Mouse (Mus musculus): Measurements from ENCODE around the gene Krt4. TPM values are rescaled to one million over a fixed set of nuclear protein-coding genes. Genes with fewer than 3 reads are reported as not detected.

Gene Krt4
- polyA plus RNA-seq (2012; rRNA removed; ENCODE audit: low replicate concordance), result 0.57 and 1.0 TPM in 2 replicates

DNA sequence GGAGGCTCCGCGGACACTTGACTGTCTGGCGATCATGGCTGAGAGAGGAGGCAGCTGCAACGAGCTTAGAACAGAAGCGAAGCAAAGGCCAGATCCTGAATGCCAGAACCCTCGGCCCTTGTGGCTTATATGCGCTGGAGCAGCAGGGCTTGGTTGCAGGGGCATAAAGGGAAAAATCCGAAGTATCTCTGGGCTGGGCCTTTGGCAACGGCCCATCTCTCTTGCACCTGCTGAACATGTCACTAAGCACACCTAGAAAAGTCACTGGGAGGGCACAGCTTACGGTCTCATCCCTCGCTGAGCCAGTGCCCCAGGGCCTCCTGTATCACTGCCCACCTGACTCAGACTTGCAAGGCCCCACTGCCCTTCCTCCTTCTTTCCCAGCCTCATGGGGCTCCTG is at the start of gene Krt4:
TSS of gene Krt4 (minus strand) at position 101 of the 400 bp plus-strand sequence.

GRCm38 (mm10) chr15:101954187-101954586 is 29.7 kb upstream of the Krt4 start, which contains the start of gene Krt78:
Gene Krt78 (minus strand): TSS chr15:101954287.

DNA sequence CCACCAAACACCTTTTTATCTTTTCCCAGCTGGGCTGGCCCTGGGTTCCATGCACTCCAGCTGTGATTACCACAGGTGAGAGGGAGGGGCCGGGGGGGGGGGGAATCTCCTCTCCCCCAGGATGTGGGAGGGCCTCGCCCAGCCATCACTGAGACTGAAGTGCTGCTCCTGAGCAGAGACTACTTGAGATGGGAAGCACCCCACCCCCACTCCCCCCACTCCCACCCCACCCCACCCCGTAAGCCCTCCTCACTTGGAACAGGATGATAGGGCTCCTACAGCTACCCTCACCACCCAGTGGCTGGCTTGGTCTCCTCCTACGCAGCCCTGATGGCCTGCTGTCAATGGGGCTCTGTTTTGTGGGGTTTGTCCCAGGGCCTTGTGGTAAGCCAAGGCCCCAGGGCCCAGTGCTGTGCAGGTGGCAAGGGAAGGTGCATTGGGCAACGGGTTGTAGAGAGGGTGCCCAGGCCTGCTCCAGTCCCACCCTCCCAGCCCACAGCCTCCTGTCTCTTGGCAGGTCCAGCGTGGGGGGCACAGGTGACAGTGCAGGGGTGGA is 15.8 kb upstream of the Krt4 start, which contains the start of gene Krt79:
TSS of gene Krt79 (minus strand) at position 51 of the 556 bp plus-strand sequence.

DNA sequence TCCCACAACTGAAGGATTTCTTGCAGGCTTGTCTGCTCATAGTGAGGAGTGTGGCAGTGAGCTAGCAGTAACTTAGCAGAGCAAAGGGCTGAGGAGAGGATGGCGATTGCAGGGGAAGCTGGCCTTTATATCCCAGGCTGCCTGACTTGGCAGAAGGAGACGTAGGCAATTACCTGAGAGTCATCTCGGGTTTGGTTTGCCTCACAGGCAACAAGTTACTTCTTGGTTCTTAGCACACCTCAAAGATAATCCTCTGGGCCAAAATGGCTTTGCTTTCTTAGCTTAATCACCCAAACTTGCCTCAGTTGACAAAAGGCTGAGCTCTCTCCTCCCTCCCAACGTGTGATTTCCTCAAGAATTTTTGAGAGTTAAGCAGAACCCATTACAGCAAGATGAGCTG is 31.7 kb downstream of the Krt4 start, which contains the start of gene Krt76:
TSS of gene Krt76 (minus strand) at position 101 of the 400 bp plus-strand sequence.

DNA sequence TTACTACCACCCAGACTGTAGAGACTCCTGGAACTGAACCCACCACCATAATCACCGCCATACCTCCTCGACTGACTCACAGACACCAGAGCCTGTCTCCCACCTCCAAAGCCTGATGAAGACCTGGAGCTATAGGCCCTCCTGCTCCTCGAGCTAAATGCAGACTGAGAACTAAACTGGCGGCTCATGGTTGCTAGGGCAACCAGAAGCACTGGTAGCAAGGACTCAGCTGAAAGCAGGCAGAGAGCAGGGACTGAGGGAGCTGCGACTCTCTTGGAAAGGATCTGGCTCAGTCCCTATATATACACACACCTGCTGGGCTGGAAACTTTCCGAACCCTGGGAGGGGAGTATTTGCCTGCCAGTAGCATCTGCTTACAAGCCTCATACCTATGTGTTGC is 55.1 kb downstream of the Krt4 start, which contains the start of gene Krt77:
TSS of gene Krt77 (minus strand) at position 275 of the 400 bp plus-strand sequence.

Other genes with a start within 250 kb of the Krt4 start
- gene Krt6b, start 244.4 kb downstream of the Krt4 start, polyA plus RNA-seq (2012; rRNA removed; ENCODE audit: low replicate concordance), result not detected in 2 replicates
- 0.92 and 5.4 TPM in 2 replicates for gene Krt6a, start 230.4 kb downstream of the Krt4 start, polyA plus RNA-seq (2012; rRNA removed; ENCODE audit: low replicate concordance)
- 44.7 and 80.1 TPM in 2 replicates for gene Krt5, start 211.8 kb downstream of the Krt4 start, polyA plus RNA-seq (2012; rRNA removed; ENCODE audit: low replicate concordance)
- gene Krt71, start 181.6 kb downstream of the Krt4 start, polyA plus RNA-seq (2012; rRNA removed; ENCODE audit: low replicate concordance), result 0.32 and 0.33 TPM in 2 replicates
- gene Krt72, start 138.3 kb downstream of the Krt4 start, polyA plus RNA-seq (2012; rRNA removed; ENCODE audit: low replicate concordance), result not detected in 2 replicates
- 0.09 TPM in 1 of 2 replicates, not detected in the other for gene Krt73, start 122.4 kb downstream of the Krt4 start, polyA plus RNA-seq (2012; rRNA removed; ENCODE audit: low replicate concordance)
- gene Krt2, start 106.6 kb downstream of the Krt4 start, polyA plus RNA-seq (2012; rRNA removed; ENCODE audit: low replicate concordance), result not detected in 2 replicates
- 0.33 and 7.3 TPM in 2 replicates for gene Krt1, start 73.9 kb downstream of the Krt4 start, polyA plus RNA-seq (2012; rRNA removed; ENCODE audit: low replicate concordance)
- gene Krt77, start 55.0 kb downstream of the Krt4 start, polyA plus RNA-seq (2012; rRNA removed; ENCODE audit: low replicate concordance), result 1.3 and 31.1 TPM in 2 replicates
- not detected in 2 replicates for gene Krt76, start 31.8 kb downstream of the Krt4 start, polyA plus RNA-seq (2012; rRNA removed; ENCODE audit: low replicate concordance)
- gene Krt79, start 15.6 kb upstream of the Krt4 start, polyA plus RNA-seq (2012; rRNA removed; ENCODE audit: low replicate concordance), result 0.96 and 18.1 TPM in 2 replicates
- gene Krt78, start 29.6 kb upstream of the Krt4 start, polyA plus RNA-seq (2012; rRNA removed; ENCODE audit: low replicate concordance), result 0.36 and 0.70 TPM in 2 replicates
- gene Krt8, start 79.7 kb upstream of the Krt4 start, polyA plus RNA-seq (2012; rRNA removed; ENCODE audit: low replicate concordance), result 190 and 281 TPM in 2 replicates
- 200 and 262 TPM in 2 replicates for gene Krt18, start 103.4 kb upstream of the Krt4 start, polyA plus RNA-seq (2012; rRNA removed; ENCODE audit: low replicate concordance)
- 45.8 and 64.3 TPM in 2 replicates for gene Eif4b, start 149.0 kb upstream of the Krt4 start, polyA plus RNA-seq (2012; rRNA removed; ENCODE audit: low replicate concordance)
- 109 and 137 TPM in 2 replicates for gene Tns2, start 175.7 kb upstream of the Krt4 start, polyA plus RNA-seq (2012; rRNA removed; ENCODE audit: low replicate concordance)
- 34.5 and 35.3 TPM in 2 replicates for gene Spryd3, start 211.5 kb upstream of the Krt4 start, polyA plus RNA-seq (2012; rRNA removed; ENCODE audit: low replicate concordance)
- 247 and 395 TPM in 2 replicates for gene Igfbp6, start 219.6 kb upstream of the Krt4 start, polyA plus RNA-seq (2012; rRNA removed; ENCODE audit: low replicate concordance)
- 0.95 and 1.1 TPM in 2 replicates for gene Soat2, start 225.8 kb upstream of the Krt4 start, polyA plus RNA-seq (2012; rRNA removed; ENCODE audit: low replicate concordance)